Mouse (Mus musculus): ENCODE data around the gene Vdac2. TPM values are rescaled to one million over a fixed set of nuclear protein-coding genes. Genes with fewer than 3 reads are reported as not detected.

Vdac2 gene
- total and polyA plus RNA-seq, 3 experiments: 268 to 475 (median 461) TPM

GRCm38 (mm10) chr14:21813847-21814246 is 11.2 kb upstream of the Vdac2 start (continued):
- no peak for TF ChIP-seq JUND (conservative IDR thresholded peaks at IDR 0.05; ENCODE audit: low read depth, low read length)
- TF ChIP-seq HCFC1 (IDR thresholded peaks at IDR 0.05; ENCODE audit: low read depth, low read length): 0 out of 2 replicates have a peak, but pooled peaks have one; percentile 12
- TF ChIP-seq USF1 (IDR thresholded peaks at IDR 0.05; ENCODE audit: low read depth, low read length): no peak
- TF ChIP-seq RCOR1 (conservative IDR thresholded peaks at IDR 0.05; ENCODE audit: low read depth, low read length): 0 out of 2 replicates have a peak, but pooled peaks have one; percentile 24
- TF ChIP-seq POLR2A (IDR thresholded peaks at IDR 0.05; ENCODE audit: low read depth, low read length): no peak

DNA sequence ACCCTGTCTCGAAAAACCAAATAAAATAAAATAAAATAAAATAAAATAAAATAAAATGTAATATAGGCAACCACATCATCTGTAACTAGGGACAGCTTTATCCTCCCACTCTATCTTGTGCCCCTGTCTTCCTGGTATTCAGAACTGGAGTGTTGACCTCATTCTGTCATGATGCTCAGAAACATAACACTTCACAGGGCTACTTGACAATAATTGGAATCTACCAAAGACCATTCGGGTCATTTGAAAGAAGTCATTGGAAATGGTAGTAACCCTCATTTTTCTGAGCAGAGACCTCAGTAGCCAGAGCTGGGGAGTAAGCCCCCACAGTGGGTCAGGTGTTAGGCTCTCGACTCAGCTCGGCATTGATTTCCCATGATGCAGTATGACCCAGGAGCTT is 10.4 kb upstream of the Vdac2 start:
- Histone ChIP-seq H3K9ac (ENCODE audit: insufficient read depth, low read depth) (no peak overlapping the region), H3K79me2 (replicated peaks; ENCODE audit: control insufficient read depth, extremely low read depth, insufficient read depth, poor library complexity, severe bottlenecking) (no peaks in the 10 kb centered on the region), H3K4me1 (ENCODE audit: control insufficient read depth in 1 of 2, insufficient read depth in 2 of 2) (peaks cover 12 to 29% of the 10 kb centered on the region in 2 experiments), H3K27me3 (replicated peaks) (no peaks in the 10 kb centered on the region), H3K9me3 (replicated peaks; ENCODE audit: low read length) (no peaks in the 10 kb centered on the region), H3K27ac (ENCODE audit: insufficient read depth, low read depth) (no peak overlapping the region), H3K4me2 (ENCODE audit: insufficient read depth, low read depth, poor library complexity, severe bottlenecking) (no peak overlapping the region), H3K4me3 (replicated peaks in 1 of 3; ENCODE audit: low read depth in 2 of 3, low read length in 2 of 3, poor library complexity in 1 of 3) (no peak overlapping the region), H3K36me3 (replicated peaks in 1 of 2; ENCODE audit: control insufficient read depth in 1 of 2, insufficient read depth in 1 of 2, low read length in 1 of 2) (no peaks in the 10 kb centered on the region)
- no peak for DNase-seq (ENCODE audit: extremely low read depth)
- TF ChIP-seq UBTF (IDR thresholded peaks at IDR 0.05; ENCODE audit: low read depth, low read length): no peak
- no peak for TF ChIP-seq USF1 (IDR thresholded peaks at IDR 0.05; ENCODE audit: low read depth, low read length)
- no peak for TF ChIP-seq NELFE (IDR thresholded peaks at IDR 0.05; ENCODE audit: low read depth, low read length)
- TF ChIP-seq CTCF (conservative IDR thresholded peaks at IDR 0.05 in 1 of 2, IDR thresholded peaks at IDR 0.05 in 1 of 2; ENCODE audit: low read depth in 2 of 2, low read length in 2 of 2): no peak
- in situ Hi-C loops (cut with MboI; ENCODE audit: low pct_ligation_motif_present, low pct_unique_long_range_greater_than_20kb, low sequenced_read_pairs): loop anchor here (5.0 kb wide), 1 partner anchor 38 kb away; no protein-coding TSS in a partner anchor
- dilution Hi-C loops (cut with MboI; ENCODE audit: extremely low pct_ligation_motif_present, extremely low pct_unique_long_range_greater_than_20kb, low sequenced_read_pairs): no loop called here

DNA sequence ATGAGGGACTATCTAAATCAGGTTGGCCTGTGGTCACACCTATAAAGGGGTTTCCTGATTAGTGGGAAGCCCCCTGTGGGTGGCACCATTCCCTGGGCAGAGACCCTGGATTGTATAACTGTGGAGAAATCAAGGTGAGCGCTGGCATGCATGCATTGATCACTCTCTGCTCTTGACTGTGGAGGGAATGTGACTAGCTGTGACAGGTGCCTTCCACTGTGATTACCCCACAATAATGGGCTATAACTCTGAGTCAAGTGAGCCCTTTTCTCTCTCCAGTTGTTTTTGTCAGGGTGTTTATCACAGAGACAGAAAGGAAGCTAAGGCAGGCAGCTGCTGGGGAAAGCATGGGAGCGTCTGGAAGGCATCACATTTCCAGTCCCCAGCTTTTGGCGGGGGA is 8.8 kb upstream of the Vdac2 start:
- no peaks in the 10 kb centered on the region for H3K9me3 ChIP-seq (replicated peaks; ENCODE audit: low read length)
- no peaks in the 10 kb centered on the region for H3K79me2 ChIP-seq (replicated peaks; ENCODE audit: control insufficient read depth, extremely low read depth, insufficient read depth, poor library complexity, severe bottlenecking)
- no peak overlapping the region for H3K4me2 ChIP-seq (ENCODE audit: insufficient read depth, low read depth, poor library complexity, severe bottlenecking)
- H3K4me1 ChIP-seq (ENCODE audit: control insufficient read depth in 1 of 2, insufficient read depth in 2 of 2): peaks cover 10 to 28% of the 10 kb centered on the region in 2 experiments
- in situ Hi-C loops (cut with MboI; ENCODE audit: low pct_ligation_motif_present, low pct_unique_long_range_greater_than_20kb, low sequenced_read_pairs): no loop called here
- no peak overlapping the region for H3K9ac ChIP-seq (ENCODE audit: insufficient read depth, low read depth)
- no peak for DNase-seq (ENCODE audit: extremely low read depth)
- no peak overlapping the region for H3K4me3 ChIP-seq (replicated peaks in 1 of 3; ENCODE audit: low read depth in 2 of 3, low read length in 2 of 3, poor library complexity in 1 of 3)
- H3K27me3 ChIP-seq (replicated peaks): no peaks in the 10 kb centered on the region
- H3K36me3 ChIP-seq (replicated peaks in 1 of 2; ENCODE audit: control insufficient read depth in 1 of 2, insufficient read depth in 1 of 2, low read length in 1 of 2): no peaks in the 10 kb centered on the region
- TF ChIP-seq MAX (IDR thresholded peaks at IDR 0.05; ENCODE audit: low read length) (no peak), ZKSCAN1 (IDR thresholded peaks at IDR 0.05; ENCODE audit: borderline replicate concordance, low read depth, low read length) (no peak), POLR2AphosphoS2 (IDR thresholded peaks at IDR 0.05; ENCODE audit: low read depth, low read length) (no peak), NELFE (IDR thresholded peaks at IDR 0.05; ENCODE audit: low read depth, low read length) (no peak), MEF2A (IDR thresholded peaks at IDR 0.05; ENCODE audit: borderline replicate concordance, low read depth, low read length) (no peak), TBP (conservative IDR thresholded peaks at IDR 0.05; ENCODE audit: low read depth, low read length) (no peak), RAD21 (IDR thresholded peaks at IDR 0.05; ENCODE audit: low read depth, low read length) (no peak), PAX5 (IDR thresholded peaks at IDR 0.05; ENCODE audit: low read length) (no peak), ELF1 (IDR thresholded peaks at IDR 0.05; ENCODE audit: low read depth, low read length) (no peak), SMC3 (IDR thresholded peaks at IDR 0.05; ENCODE audit: low read depth, low read length) (no peak), UBTF (IDR thresholded peaks at IDR 0.05; ENCODE audit: low read depth, low read length) (no peak), GABPA (IDR thresholded peaks at IDR 0.05; ENCODE audit: insufficient replicate concordance, low read depth, low read length) (no peak), E2F4 (IDR thresholded peaks at IDR 0.05; ENCODE audit: insufficient replicate concordance, low read depth, low read length) (no peak)
- no peak overlapping the region for H3K27ac ChIP-seq (ENCODE audit: insufficient read depth, low read depth)
- dilution Hi-C loops (cut with MboI; ENCODE audit: extremely low pct_ligation_motif_present, extremely low pct_unique_long_range_greater_than_20kb, low sequenced_read_pairs): no loop called here
